ENCODE assay signal across 8 mouse cellular contexts in the genomic region with DNA sequence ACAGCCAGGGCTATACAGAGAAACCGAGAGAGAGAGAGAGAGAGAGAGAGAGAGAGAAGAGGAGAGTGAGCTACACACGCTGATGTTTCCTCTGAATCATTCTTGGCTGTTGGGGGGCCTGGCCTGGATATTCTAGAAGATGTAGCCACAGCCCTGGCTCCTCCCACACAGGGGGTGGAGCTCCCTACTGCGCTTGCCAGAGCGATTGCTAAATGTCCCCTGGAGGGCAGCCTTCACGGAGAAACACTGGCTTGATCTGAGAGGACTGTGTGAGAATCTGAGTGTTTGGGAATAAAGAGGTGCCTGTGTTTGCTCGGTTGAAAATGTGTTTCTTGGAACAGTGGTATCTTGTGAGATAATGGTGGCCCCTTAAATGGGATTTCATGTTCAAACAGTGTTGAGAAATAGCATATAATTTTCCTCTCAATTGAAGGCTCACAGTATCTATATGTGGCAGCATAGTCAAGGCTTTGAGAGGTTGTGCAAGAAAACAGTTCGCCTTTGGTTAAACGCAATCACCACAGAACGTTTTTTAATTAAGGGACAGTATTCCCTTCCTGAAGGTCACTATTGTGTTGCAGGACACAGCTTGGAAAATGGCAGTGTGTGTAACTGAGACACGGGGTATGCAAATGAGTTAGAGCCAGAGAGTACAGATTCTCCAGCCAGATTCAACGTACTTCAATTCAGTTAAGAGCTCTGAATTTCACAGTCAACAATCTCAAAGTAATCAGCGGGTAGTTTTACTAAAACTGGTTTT. TPM values are rescaled to one million over a fixed set of nuclear protein-coding genes. Genes with fewer than 3 reads are reported as not detected.
DNase-seq lines count a peak whose midpoint lies in the region; ATAC-seq lines count a peak whose summit lies in the region.
"Had no signal": no experiment of that assay in that cellular context is flagged by ENCODE, and none has a peak within 500 bp of the region (broad histone marks: within the 10 kb centered on the region; RNA-seq: fewer than 3 reads in every experiment).

No protein-coding gene starts in this region.

- WGBS in stomach, embryonic 15.5 days, result 43% methylated on average over 12 of the region's 12 CpGs

- DNase-seq in urinary bladder, adult 18-20 months (ENCODE audit: low spot score in 2 of 2), result peak; percentile 40 to 75
- DNase-seq in urinary bladder, postnatal 10 days (ENCODE audit: low spot score), result no peak
- DNase-seq in brain, adult 2 months (ENCODE audit: low read depth, low spot score), result peak; percentile 65
- peak; percentile 35 to 74 for DNase-seq in gastrocnemius, postnatal 4 days (ENCODE audit: low spot score in 2 of 2)
- DNase-seq in kidney, adult 8-10 months, result peak; percentile 54 to 70
- DNase-seq in lung, adult 18-20 months, result peak; percentile 84 to 91

- peak; percentile 82; the same call in 1 of the 2 replicates for ATAC-seq in stomach, embryonic 15.5 days (ENCODE audit: insufficient read depth, low FRiP score, low read depth)

- no peaks in the 10 kb centered on the region for H3K27me3 ChIP-seq in stomach, embryonic 15.5 days (replicated peaks)

- H3K9me3 ChIP-seq in stomach, embryonic 15.5 days, result no peaks in the 10 kb centered on the region

- no peak overlapping the region for H3K27ac ChIP-seq in stomach, embryonic 15.5 days

- H3K4me2 ChIP-seq in stomach, embryonic 15.5 days, result no peak overlapping the region

- no peak overlapping the region for H3K4me3 ChIP-seq in stomach, embryonic 15.5 days (replicated peaks)
- H3K4me3 ChIP-seq: erythroblast, embryonic 14.5 days had no signal

- H3K4me1 ChIP-seq in stomach, embryonic 15.5 days, result no peaks in the 10 kb centered on the region

- H3K9ac ChIP-seq in stomach, embryonic 15.5 days, result no peak overlapping the region

- no peaks in the 10 kb centered on the region for H3K36me3 ChIP-seq in stomach, embryonic 15.5 days

RNA-seq across cellular contexts. Expression of gene Trim2, which starts 49.4 kb away (rescaled TPM):
- 10 to 100 TPM; 14.7 to 15.8 TPM for total RNA-seq in gastrocnemius, postnatal 4 days (2021)
- 27.9 and 31.7 TPM in 2 replicates for polyA plus RNA-seq in stomach, embryonic 15.5 days (2015; fragmentation: Nextera tagmentation; extraction: Ambion mirVana)
